Mouse (Mus musculus): ENCODE measurements at regions not wholly inside any gene's neighbourhood (a gene's known extent, or its start where the extent isn't known, plus 50 kb on each side); places are given as distances from the start of the nearest gene placed in this dataset.
A peak's percentile ranks its signal among the peaks of the same experiment; 100 is the strongest.

DNA sequence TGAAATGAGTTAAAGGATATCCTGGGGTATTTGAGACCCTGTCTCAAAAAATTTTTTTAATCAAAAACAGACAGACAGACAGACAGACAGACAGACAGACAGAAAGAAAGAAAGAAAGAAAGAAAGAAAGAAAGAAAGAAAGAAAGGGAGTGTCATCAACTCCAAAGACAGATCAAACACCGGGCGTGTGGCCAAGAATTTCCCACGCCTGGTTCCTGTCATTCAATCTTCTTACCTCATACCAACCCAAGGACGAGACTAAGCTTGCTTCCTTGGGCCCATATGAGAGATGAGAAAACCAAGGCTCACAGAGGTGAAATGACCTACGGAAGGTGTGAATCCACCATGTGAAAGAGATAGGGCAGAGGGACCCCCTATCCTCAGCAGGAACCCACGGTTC, 530.7 kb upstream of the Tbx3 start:
- no peak for DNase-seq (ENCODE audit: low spot score)

DNA sequence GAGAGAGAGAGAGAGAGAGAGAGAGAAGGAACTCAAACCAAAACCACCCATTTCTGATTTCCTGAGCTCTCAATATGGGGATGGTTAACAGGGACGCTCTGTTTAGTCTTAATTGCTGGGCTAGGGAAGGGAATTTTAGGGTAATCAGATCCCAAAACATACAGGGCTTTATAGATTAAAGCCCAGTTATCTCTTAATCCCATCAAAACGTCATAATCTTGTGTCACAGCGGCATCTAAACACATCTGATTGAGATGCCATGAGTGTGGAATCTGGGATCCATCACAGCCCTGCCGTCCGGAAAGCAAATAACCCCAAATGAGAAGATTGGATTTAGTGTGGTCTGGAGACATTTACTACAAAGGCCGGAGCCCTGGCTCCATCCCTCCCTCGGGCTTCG, 527.1 kb upstream of the Tbx3 start:
- no peak for DNase-seq (ENCODE audit: low spot score)

DNA sequence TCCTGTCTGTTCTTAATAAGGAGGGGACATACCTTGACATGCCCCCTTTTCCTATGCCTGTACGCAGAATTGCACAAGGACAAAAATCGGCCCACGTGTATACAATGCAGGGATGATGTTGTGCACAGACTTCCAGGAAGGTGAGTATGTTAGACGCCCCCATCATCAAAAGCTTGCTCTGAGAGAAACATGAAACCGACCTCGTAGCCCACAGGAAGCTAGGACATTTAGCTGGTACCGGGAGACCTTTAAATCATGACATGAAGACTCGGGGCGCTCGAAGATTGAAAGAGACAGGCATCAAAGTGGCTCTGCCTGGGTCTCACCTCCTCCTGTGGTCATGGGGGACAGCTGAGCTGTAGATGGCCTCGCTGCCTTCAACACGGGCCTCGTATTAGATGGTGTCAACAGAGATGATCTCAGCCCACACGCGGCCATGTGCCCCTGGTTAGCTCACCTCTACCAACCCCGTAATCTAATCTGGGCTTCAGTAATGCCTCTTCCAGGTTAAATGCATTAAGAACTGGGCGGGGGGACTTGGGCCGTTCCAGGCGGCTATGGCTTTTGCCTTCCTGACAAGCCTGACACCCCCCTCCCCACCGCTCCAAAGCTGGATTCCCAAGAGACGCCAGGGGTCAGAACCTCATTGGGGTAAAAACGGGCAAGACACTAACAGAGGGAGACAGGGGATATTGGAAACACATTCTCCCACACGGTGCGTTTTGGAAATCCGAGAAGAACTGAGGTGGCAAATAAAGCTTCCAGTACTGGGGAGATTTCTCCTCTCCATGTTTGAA, 520.9 kb upstream of the Tbx3 start:
- DNase-seq (ENCODE audit: low spot score) = no peak

DNA sequence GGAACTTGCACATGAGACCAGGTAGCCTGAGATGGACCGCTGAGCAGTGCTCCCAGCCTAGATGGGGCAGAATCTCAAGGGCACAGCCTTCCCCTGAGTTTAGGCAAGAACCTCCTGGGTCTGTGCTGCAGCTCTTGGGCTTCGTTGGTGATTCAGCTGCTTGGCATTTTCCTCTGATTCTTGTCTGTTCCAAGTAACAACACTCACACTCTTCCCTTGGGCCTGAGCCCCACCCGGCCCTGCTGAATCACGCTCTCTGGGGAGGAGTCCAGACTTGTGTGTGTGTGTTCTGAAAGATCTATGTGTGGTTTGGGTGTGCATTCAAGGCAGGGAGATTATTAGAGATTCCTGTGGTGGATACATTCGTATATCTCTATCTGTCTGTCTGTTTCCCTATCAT, 517.4 kb upstream of the Tbx3 start:
- no peak for DNase-seq (ENCODE audit: low spot score)

DNA sequence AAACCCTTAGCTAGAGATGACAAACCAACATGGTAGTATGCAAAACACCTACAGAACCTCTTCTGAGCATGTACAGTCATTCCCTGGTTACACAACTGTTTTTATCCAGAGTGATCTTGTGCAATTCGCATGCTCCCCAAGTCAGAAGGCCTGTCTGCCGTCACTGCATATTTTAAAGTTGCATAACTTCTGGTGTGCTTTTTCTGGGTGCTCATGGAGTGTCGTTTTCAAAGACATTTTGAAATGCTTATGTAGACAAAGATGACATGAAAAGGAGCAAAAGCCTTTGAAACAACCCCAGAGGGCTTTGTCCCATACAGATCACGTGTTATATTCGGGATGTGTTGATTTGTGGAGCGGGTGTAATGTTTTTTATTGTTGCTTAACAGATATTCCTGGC, 513.8 kb upstream of the Tbx3 start:
- no peak for DNase-seq (ENCODE audit: low spot score)

DNA sequence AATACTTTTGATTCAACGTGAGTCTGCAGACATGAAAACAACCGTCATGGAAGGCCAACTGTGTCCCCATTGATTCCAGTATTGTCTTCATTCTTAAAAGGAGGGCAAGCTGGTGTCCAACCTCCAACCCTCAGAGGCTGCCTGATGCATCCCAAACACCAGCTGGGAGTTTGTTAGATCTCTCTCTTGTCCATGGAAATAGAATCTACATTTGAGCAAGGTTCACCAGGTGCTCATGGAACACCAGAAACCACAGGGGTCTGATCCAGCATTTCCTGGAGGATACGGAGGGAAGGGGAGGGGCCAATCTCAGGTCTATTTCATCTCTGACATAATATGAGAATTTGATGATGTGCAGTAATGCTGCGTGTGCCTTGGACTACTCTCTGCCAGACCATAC, 512.3 kb upstream of the Tbx3 start:
- DNase-seq (ENCODE audit: low spot score) = no peak

DNA sequence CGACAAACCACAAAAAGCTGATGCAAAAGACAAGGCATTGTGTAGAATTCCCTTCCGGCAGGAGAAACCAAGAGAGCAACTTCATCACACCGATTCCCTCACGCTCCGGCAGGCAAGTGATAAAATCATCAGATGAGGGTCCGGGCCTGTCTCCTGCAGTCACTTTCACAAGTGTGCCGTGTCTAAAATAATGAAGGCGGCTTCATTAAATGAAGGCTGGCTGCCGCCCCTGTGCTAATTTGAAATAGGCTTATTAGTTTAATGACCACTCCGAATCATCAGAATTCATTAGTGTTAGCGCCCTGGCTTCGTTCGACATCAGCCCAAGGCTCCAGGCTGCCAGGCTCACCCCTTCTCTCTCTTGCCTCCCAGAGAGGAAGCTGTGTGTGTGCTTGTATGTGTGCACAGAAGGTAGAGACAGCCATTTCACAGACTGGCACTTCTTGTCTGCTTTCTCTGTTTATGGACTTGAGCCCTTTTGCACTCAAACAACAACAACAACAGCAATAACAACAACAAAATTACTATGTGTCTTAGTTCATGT, 508.3 kb upstream of the Tbx3 start:
- no peak for DNase-seq (ENCODE audit: low spot score)

DNA sequence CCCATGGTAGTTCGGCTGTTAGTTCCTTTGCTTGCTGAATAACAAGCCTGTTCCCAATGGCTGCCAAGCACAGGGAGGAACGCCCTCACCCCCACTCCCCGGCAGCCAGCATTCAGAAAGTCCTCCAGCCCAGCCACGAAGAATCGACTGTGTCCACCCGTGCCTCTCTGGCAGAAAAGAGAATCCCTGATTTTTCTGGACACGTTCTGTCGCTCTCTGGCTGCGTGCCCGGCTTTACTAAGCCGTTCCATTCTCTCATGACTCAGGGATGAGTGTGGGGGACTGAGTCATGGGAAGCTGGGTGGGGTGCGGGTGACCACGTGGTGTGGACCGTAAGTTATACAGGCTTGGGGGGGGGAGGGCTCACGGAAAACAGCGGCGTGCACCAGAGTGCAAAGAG, 502.8 kb upstream of the Tbx3 start:
- peak; percentile 21 for DNase-seq (ENCODE audit: low spot score)

DNA sequence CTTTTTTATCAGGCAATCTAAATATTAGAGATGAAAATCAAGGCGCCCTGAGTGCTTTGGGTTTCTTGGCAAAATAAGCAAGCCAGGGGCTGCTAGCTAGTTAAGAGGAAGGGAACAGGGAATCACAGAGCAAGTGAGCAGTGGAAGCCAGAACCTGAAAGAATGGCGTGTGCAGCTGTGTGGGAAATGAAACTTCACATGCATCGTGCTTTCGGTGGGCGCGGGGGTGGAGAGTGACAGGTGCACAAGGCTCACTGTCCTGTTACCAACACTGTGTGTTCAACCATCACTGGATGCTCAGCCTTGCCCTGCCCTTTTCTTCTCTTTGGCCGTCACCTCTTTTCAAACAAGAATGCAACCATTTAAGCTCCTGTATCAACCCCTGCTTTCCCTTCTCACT, 501.2 kb upstream of the Tbx3 start:
- no peak for DNase-seq (ENCODE audit: low spot score)

DNA sequence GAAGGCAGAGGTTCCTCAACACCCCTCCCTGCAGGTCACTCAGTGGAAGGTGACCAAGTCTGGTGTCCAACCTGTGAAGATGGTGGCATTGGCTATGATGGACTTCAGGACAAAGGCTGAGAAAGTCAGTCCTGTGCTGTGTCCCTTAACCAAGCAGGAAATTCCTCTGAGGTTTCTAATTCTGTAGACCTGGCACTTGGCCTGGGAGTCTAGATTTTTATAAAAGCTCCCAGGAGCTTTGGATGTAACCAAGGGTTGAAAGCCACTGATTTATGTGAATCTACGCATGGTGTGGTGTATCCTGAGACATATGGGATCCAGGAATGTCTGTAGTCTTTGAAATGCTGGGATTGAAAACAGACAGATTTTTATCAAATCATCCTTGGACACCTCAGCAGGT, 498.8 kb upstream of the Tbx3 start:
- DNase-seq (ENCODE audit: low spot score) = no peak

DNA sequence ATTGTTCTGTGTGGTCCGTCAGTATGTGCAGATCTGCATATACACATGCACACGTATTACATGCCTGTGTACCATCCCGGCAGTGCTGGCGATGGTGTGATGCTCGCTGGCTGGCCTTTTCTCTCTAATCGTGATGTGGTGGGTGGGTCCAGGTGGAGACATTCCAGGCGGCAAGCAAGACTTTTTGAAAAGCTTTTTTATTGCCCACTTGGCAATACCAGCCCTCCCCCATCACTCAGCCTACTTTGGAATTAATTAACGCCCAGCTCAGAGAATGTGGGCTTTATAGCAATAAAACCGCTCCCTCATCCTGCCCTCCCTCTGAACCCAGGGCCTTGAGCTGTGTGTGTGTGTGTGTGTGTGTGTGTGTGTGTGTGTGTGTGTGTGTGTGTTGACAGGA, 491.7 kb upstream of the Tbx3 start:
- DNase-seq (ENCODE audit: low spot score) = no peak

DNA sequence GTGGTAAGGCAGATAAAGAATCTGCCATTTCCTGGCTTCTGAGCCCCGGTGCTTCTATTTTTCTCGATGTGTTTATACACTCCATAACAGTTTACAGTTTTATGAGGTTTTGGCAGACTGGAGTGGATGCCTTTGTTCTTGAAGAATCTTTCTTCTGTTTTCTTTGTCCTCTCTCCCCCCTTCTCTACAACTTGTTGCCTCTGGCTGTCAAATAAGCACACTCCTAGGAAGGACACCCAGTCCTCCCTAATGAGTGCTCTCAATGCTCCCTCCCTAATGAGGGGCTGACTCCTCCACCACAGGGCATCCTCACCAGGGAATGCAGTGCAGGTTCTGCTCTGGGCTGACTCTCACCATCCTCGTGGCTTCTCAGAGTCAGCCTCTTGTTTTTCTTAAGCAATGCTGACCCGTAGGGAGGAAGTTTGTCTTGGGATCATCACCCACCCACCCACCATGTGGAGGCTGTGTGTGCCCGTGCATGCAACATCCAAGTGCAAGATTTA, 486.9 kb upstream of the Tbx3 start:
- DNase-seq (ENCODE audit: low spot score) = no peak

DNA sequence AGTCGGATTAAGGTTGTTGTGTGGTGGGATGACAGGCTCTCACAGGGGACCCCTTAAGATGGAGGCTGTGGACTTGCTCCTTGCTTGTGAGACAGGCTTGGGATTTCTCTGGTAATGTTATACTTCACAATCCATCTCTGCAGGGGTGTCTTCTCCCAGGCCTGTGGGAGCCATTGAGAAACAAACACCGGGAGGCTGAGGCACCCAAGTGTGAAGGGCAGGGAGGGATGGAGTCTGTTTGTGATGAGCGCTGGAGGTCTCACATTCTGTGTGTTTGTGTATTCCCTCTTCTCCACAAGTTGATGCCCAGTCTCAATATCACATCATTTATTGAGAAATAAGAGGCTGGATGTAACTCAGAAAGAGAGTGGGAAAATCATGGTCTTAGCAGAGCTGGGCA, 483.9 kb upstream of the Tbx3 start:
- DNase-seq (ENCODE audit: low spot score) = no peak

DNA sequence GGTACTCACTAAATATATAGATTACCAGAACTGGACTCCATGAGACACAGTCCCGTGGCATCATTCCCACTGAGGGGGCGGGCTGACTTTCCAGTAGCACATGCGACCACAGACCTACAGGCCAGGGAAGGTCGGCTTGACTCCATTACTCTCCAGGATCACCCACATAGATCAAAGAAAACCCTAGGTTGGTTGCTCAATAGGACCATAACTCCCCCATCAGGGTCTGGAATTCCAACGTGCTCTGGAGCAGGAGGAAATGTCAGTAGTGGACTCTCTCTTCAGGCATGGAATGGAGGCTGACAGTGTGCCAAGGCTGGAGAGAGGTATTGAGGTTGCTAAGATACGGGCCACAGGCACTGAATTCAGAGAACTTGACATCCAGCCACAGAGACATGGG, 482.0 kb upstream of the Tbx3 start:
- DNase-seq (ENCODE audit: low spot score) = no peak

DNA sequence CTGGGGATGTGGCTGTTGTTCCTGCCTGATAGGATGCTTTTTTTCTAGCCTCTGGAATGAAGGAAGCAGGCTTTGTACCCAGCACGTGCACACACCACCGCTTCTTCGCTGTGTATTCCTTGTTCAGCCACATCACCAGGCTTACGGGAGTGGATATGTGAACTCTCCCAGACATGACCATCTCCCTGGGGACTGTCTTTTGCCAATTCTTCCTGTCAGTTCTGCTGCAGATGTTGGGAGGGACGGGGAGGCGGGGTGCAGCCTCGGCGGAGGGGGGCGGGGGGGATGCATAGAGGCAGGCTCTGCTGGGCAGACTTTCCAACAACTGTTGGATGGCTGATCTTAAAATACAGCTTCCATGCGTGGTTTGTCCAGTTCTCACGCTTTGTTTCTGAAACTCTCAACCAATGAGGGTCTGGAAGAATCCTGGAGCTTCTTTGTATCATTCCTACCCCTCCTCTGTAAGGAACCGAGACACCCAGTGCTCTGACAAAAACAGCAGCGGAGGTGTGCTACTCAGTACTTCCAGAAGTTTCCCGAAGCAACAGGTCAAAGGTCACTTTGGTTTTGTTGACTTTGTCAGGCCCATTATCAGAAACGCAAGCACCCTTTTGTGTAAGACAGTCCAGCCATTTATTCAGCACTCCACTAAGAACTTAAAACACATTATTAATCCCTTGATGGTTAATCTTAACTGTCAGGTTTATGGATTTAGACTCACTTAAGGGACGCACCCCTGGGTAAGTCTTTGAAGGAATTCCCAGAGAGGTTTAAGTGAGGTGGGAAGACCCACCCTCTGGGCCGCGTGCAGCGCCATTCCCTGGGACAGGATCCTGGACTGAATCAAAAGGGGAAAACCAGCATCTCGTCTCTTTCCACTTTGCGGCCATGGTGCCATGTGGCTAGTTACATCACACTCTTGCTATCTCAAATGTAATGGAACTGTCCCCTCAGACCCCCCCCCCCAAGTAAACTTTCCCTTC, 476.5 kb upstream of the Tbx3 start:
- DNase-seq (ENCODE audit: low spot score) = no peak

DNA sequence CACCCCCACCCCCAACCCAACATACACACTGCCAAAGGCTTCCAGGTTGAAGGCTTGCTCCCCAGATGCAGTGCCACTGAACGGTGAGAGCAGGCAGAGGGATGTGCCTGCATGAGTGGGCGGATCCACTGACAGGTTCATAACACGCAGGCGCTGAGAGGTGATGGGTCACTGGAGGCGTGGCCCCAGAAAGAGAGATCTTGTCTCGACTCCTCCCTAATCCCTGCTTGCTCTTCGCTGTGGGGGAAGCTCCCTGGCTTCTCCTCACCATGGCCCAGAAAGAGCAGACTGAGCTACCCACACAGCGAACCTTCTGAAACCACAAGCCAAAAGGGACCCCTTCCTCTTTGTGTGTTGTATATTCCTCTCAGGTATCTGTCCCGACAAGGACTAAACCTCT, 470.6 kb upstream of the Tbx3 start:
- peak; percentile 8 for DNase-seq (ENCODE audit: low spot score)

DNA sequence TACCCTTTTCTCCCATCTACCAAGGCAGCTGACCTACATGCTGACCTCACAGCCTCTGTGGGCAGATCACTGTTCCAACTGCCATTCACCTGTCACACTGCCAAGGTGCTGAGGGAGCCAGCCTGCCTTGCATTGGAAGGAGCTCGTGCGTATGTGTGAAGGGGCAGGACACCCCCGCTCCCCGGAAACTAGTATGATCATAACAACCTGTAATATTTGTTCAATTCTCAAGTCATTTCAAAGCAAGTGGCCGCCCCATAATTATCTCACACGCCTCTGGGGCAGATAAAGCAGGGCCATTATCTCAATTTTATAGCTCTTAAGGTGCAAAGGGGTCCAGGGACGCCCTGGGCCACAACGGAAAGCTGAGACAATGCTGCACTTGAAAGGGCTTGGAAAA, 469.2 kb upstream of the Tbx3 start:
- no peak for DNase-seq (ENCODE audit: low spot score)

DNA sequence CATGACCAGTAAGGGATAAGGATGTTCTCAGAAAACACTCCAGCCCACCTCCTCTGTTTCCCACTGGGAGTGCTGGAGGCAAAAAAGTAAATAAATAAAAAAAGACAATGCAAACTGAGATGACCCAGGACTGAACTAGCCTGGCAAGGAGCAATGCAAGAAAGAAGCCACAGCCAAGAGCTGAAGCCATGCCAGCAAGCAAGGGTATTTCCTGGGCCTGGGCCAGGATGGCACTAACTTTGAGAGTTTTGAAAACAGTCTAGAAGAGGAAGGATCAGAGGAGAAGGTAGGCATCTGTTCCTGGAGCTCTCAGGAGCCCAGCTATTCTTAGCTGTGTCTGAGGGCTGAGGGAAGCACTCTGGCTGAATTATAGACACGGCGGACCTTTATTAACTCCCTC, 465.7 kb upstream of the Tbx3 start:
- DNase-seq (ENCODE audit: low spot score) = no peak

DNA sequence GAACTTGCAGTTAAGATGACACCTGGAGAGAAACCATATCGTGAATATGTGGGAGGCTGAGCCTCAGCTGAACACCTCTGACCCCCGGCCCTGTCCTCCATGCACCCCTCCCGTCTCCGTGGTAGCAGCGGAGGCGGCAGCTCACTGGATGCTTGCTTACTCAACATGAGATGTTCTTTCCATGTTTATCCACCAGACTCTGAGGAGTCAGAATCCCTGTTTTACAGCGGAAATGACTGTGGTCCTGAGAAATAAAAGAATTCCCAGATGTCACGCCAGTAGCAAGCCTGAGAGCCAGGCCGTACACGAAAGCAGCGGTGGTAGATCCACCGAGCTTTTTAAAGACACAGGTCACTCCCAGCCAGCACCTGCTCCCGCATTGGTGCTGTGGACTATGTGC, 462.4 kb upstream of the Tbx3 start:
- no peak for DNase-seq (ENCODE audit: low spot score)

DNA sequence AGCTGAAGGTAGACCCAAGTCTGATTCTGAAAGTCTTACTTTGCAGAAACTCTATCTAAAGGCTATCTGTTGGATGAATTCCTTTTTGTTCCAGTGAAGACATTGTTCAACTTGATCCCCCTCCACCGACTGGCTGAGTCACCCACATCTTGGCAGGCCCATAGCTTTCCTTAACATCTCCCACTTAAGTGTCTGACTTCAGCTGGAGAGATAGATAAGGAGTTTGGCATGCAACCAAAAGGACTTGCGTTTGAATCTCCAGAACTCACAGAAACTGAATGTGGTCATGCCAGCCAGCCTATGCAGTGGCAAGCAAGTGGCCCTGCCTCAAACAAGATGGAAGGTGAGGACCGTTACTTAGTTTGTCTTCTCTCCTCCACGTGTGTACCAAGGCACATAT, 457.3 kb upstream of the Tbx3 start:
- DNase-seq (ENCODE audit: low spot score) = no peak

DNA sequence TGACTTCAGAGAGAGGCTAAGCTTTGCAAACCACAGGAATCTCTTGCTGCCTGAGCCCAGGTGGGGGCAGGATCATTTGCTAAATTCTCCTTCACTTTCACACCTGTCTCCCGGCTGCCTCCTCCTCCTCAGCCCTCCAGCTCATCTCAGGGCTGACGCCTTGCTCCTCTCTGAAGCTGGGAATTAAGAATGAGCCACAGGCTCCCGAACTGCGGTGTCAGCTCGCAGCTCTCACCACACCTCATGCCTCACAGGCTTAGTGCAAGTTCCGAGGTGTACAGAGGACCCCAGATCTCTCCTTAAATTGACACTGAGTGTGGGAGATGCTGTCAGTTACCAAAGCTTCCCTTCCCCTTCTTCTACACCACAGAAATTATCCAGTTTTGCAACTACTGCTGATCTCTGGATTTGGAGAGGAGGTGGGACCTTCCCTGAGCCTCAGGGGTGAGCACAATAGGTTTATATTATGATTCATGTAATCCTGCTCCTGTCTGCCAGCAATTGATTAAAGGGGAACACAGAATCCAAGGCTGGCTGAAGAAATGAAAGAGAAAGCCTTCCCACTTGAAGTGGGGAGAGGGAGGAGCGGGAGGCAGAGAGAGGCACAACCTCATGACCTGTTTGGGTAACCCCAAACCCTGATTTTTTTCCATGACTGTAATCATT, 456.6 kb upstream of the Tbx3 start:
- no peak for DNase-seq (ENCODE audit: low spot score)

DNA sequence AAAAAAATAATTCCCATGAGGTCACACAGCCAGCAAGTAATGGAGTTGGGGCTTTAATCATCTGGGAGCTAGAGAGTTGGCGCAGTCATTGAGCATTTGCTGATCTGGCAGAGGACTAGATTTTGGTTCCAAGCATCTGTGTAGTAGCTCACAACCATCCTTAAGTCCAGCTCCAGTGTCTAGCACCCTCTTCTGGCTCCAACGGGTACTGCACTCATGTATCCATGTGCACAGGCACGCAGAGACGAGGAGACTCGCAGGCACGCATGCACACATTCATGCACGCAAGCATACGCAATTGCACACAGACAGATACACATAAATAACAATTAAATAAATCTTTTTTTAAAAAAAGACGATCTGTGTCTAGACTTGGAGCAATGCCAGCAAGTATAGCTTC, 455.5 kb upstream of the Tbx3 start:
- peak; percentile 22 for DNase-seq (ENCODE audit: low spot score)

Data from testis, postnatal 14 days (tissue).